Mouse (Mus musculus): ENCODE measurements around the gene St6galnac3. TPM values are rescaled to one million over a fixed set of nuclear protein-coding genes. Genes with fewer than 3 reads are reported as not detected.

The St6galnac3 gene
- polyA plus RNA-seq, 1 experiment from 2014 or later = 5.5 TPM

- DNase-seq (ENCODE audit: low spot score) = no peak
These were observed 137.4 kb downstream of the St6galnac3 start for GRCm38 (mm10) chr3:153587594-153587993.

GRCm38 (mm10) chr3:153584836-153585235 is 140.1 kb downstream of the St6galnac3 start:
- DNase-seq (ENCODE audit: low spot score) = no peak

- DNase-seq (ENCODE audit: low spot score) = no peak
These were observed 142.9 kb downstream of the St6galnac3 start for GRCm38 (mm10) chr3:153582065-153582464.

GRCm38 (mm10) chr3:153580625-153581024 is 144.3 kb downstream of the St6galnac3 start:
- no peak for DNase-seq (ENCODE audit: low spot score)

- DNase-seq (ENCODE audit: low spot score) = no peak
These were observed 144.8 kb downstream of the St6galnac3 start for GRCm38 (mm10) chr3:153580136-153580535.

- no peak for DNase-seq (ENCODE audit: low spot score)
These were observed 147.7 kb downstream of the St6galnac3 start for GRCm38 (mm10) chr3:153577286-153577685.

GRCm38 (mm10) chr3:153571152-153571551 is 153.8 kb downstream of the St6galnac3 start:
- no peak for DNase-seq (ENCODE audit: low spot score)

- no peak for DNase-seq (ENCODE audit: low spot score)
These were observed 156.2 kb downstream of the St6galnac3 start for GRCm38 (mm10) chr3:153568815-153569214.

- no peak for DNase-seq (ENCODE audit: low spot score)
These were observed 157.1 kb downstream of the St6galnac3 start for GRCm38 (mm10) chr3:153567913-153568312.

- no peak for DNase-seq (ENCODE audit: low spot score)
These were observed 157.5 kb downstream of the St6galnac3 start for GRCm38 (mm10) chr3:153567512-153567911.

GRCm38 (mm10) chr3:153566100-153566499 is 158.9 kb downstream of the St6galnac3 start:
- DNase-seq (ENCODE audit: low spot score) = no peak

- DNase-seq (ENCODE audit: low spot score) = no peak
These were observed 164.1 kb downstream of the St6galnac3 start for GRCm38 (mm10) chr3:153560897-153561296.

GRCm38 (mm10) chr3:153559586-153559985 is 165.4 kb downstream of the St6galnac3 start:
- no peak for DNase-seq (ENCODE audit: low spot score)

GRCm38 (mm10) chr3:153556621-153557020 is 168.4 kb downstream of the St6galnac3 start:
- DNase-seq (ENCODE audit: low spot score) = no peak

GRCm38 (mm10) chr3:153553712-153554111 is 171.3 kb downstream of the St6galnac3 start:
- DNase-seq (ENCODE audit: low spot score) = no peak

GRCm38 (mm10) chr3:153553226-153553625 is 171.7 kb downstream of the St6galnac3 start:
- DNase-seq (ENCODE audit: low spot score) = no peak

- no peak for DNase-seq (ENCODE audit: low spot score)
These were observed 177.9 kb downstream of the St6galnac3 start for GRCm38 (mm10) chr3:153546936-153547683.

GRCm38 (mm10) chr3:153539851-153540250 is 185.1 kb downstream of the St6galnac3 start:
- DNase-seq (ENCODE audit: low spot score) = no peak

- DNase-seq (ENCODE audit: low spot score) = no peak
These were observed 186.6 kb downstream of the St6galnac3 start for GRCm38 (mm10) chr3:153538396-153538795.

GRCm38 (mm10) chr3:153537435-153537834 is 187.5 kb downstream of the St6galnac3 start:
- no peak for DNase-seq (ENCODE audit: low spot score)

- no peak for DNase-seq (ENCODE audit: low spot score)
These were observed 188.7 kb downstream of the St6galnac3 start for GRCm38 (mm10) chr3:153536260-153536659.

- no peak for DNase-seq (ENCODE audit: low spot score)
These were observed 195.8 kb downstream of the St6galnac3 start for GRCm38 (mm10) chr3:153529174-153529573.

- DNase-seq (ENCODE audit: low spot score) = no peak
These were observed 199.7 kb downstream of the St6galnac3 start for GRCm38 (mm10) chr3:153525151-153525768.

Measured in thymus, postnatal 0 days (tissue).